Mouse (Mus musculus): ENCODE data around the gene Calr4.

- TF ChIP-seq CTCF (IDR thresholded peaks at IDR 0.05; ENCODE audit: low read depth, low read length) (no peak), POLR2A (IDR thresholded peaks at IDR 0.05; ENCODE audit: extremely low read depth, insufficient read depth, low read length) (peak; percentile 78)
Measured at GRCm38 (mm10) chr4:109279689-109280458, 45.6 kb downstream of the Calr4 start, which contains the start of gene Eps15.
